9 mouse cellular contexts compared by ENCODE assay signal in the genomic region with DNA sequence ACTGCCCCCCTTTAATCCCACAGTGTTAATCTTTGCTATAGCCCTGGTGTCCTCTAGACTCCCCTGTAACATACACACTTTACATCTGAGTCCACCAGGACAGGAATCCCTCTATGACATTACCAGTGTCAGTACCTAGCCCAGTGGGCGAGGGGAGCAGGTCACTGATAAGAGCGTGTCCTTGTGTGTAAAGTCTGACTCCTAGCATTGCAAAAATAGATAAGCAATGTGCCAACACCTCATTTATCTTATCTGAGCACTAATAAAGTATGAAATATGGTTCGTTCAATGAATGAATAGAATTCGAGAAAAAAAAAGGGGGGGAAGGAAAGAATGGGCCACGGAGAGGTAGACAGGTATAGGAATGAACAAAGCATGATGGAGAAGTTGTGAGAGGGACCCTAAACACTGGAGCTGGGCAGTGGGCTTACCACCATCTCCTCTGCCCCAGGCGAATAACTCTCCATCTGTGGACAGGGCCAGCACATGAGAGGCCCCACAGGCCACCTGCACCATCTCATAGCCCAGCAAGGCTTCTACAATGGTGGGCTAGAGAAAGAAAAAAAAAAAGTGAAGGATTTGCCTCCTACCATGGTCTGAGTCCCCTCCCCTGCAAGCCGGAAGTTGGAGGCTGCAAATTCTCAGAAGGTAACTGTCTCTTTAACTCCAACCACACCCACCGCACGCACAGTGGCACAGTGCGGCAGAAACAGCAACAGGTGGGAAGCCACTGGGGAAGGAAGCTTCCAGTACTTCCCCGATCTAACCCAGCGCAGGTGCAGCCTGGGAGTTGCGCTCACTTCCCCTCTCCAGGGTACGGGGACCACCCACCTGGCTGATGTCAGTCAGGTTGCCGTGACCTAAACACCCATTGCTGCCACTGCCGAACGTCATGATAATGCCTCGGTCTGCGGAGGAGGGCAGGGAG. TPM values are rescaled to one million over a fixed set of nuclear protein-coding genes. Genes with fewer than 3 reads are reported as not detected.
A peak's percentile ranks its signal among the peaks of the same experiment; 100 is the strongest.
DNase-seq lines count a peak whose midpoint lies in the region; ATAC-seq and TF ChIP-seq lines count a peak whose summit lies in the region.
"Had no signal": no experiment of that assay in that cellular context is flagged by ENCODE, and none has a peak within 500 bp of the region (broad histone marks: within the 10 kb centered on the region; RNA-seq: fewer than 3 reads in every experiment).

No protein-coding gene starts in this region.

- peak; percentile 41; the same call in 1 of the 2 replicates for TF ChIP-seq POLR2A in CH12.LX (IDR thresholded peaks at IDR 0.05; ENCODE audit: low read depth, low read length)

- peaks cover 13% of the 10 kb centered on the region for H3K79me2 ChIP-seq in CH12.LX (replicated peaks; ENCODE audit: control insufficient read depth, extremely low read depth, insufficient read depth, poor library complexity, severe bottlenecking)

- H3K4me3 ChIP-seq in CH12.LX (replicated peaks in 1 of 3; ENCODE audit: low read depth in 2 of 3, low read length in 2 of 3, poor library complexity in 1 of 3) = peak overlapping the region; percentile 3 to 48 (median 12)
- peak overlapping the region; percentile 41 for H3K4me3 ChIP-seq in liver, embryonic 11.5 days (ENCODE audit: low read depth, low read length)
- H3K4me3 ChIP-seq in neural tube, embryonic 15.5 days (replicated peaks) = no peak overlapping the region
- H3K4me3 ChIP-seq: limb, embryonic 13.5 days had no signal

- DNase-seq in CH12.LX (ENCODE audit: extremely low read depth) (peak; percentile 77), R1 (ENCODE audit: low read depth, low spot score) (peak; percentile 66)
- no peak for DNase-seq in liver, embryonic 11.5 days (ENCODE audit: low spot score)
- peak; percentile 78 to 81 for DNase-seq in spleen, postnatal 36 days (ENCODE audit: low spot score in 2 of 2)
- DNase-seq in urinary bladder, adult 18-20 months (ENCODE audit: low spot score in 2 of 2) = no peak
- DNase-seq in heart, postnatal 4 days = no peak
- DNase-seq: cerebellum, adult 2 months had no signal

- dilution Hi-C loops in CH12.LX (cut with MboI; ENCODE audit: extremely low pct_ligation_motif_present, extremely low pct_unique_long_range_greater_than_20kb, low sequenced_read_pairs) = no loop called here

- in situ Hi-C loops in CH12.LX (cut with MboI; ENCODE audit: low pct_ligation_motif_present, low pct_unique_long_range_greater_than_20kb, low sequenced_read_pairs) = no loop called here

- H3K9me3 ChIP-seq in CH12.LX (replicated peaks; ENCODE audit: low read length) = peaks cover 2% of the 10 kb centered on the region
- H3K9me3 ChIP-seq in liver, embryonic 11.5 days (ENCODE audit: control insufficient read depth, low read length) = no peaks in the 10 kb centered on the region
- no peaks in the 10 kb centered on the region for H3K9me3 ChIP-seq in neural tube, embryonic 15.5 days (replicated peaks)
- H3K9me3 ChIP-seq: limb, embryonic 13.5 days had no signal

- peak; percentile 63 for TF ChIP-seq EP300 in CH12.LX (IDR thresholded peaks at IDR 0.05; ENCODE audit: low read length)

- no peak; the same call in 1 of the 2 replicates for TF ChIP-seq RAD21 in CH12.LX (IDR thresholded peaks at IDR 0.05; ENCODE audit: low read depth, low read length)

- H3K4me1 ChIP-seq in CH12.LX (ENCODE audit: control insufficient read depth in 1 of 2, insufficient read depth in 2 of 2) = peaks cover 11 to 55% of the 10 kb centered on the region in 2 experiments
- H3K4me1 ChIP-seq in liver, embryonic 11.5 days (replicated peaks; ENCODE audit: control insufficient read depth, insufficient read depth, low read length) = peaks cover 39% of the 10 kb centered on the region
- H3K4me1 ChIP-seq in neural tube, embryonic 15.5 days = peaks cover 12% of the 10 kb centered on the region

- TF ChIP-seq CTCF in CH12.LX (conservative IDR thresholded peaks at IDR 0.05 in 1 of 2, IDR thresholded peaks at IDR 0.05 in 1 of 2; ENCODE audit: low read depth in 2 of 2, low read length in 2 of 2) = no peak

- peak overlapping the region; percentile 14 for H3K4me2 ChIP-seq in CH12.LX (ENCODE audit: insufficient read depth, low read depth, poor library complexity, severe bottlenecking)
- H3K4me2 ChIP-seq in liver, embryonic 11.5 days = peak overlapping the region; percentile 62
- H3K4me2 ChIP-seq in neural tube, embryonic 15.5 days = no peak overlapping the region
- H3K4me2 ChIP-seq: limb, embryonic 13.5 days had no signal

- ATAC-seq in liver, embryonic 11.5 days (replicated peaks; ENCODE audit: low FRiP score) = peak; percentile 57
- no peak for ATAC-seq in neural tube, embryonic 15.5 days (ENCODE audit: low FRiP score)

- peak overlapping the region; percentile 7; the same call in 1 of the 2 replicates for H3K9ac ChIP-seq in CH12.LX (ENCODE audit: insufficient read depth, low read depth)
- peak overlapping the region; percentile 60 for H3K9ac ChIP-seq in liver, embryonic 11.5 days (ENCODE audit: low read depth, low read length)
- no peak overlapping the region for H3K9ac ChIP-seq in neural tube, embryonic 15.5 days (replicated peaks)
- H3K9ac ChIP-seq: limb, embryonic 13.5 days had no signal

- peak overlapping the region; percentile 21 for H3K27ac ChIP-seq in CH12.LX (ENCODE audit: insufficient read depth, low read depth)
- peak overlapping the region; percentile 85 for H3K27ac ChIP-seq in liver, embryonic 11.5 days (ENCODE audit: low read depth, low read length)
- no peak overlapping the region for H3K27ac ChIP-seq in neural tube, embryonic 15.5 days (replicated peaks)
- H3K27ac ChIP-seq: limb, embryonic 13.5 days had no signal

- H3K27me3 ChIP-seq in CH12.LX (replicated peaks) = no peaks in the 10 kb centered on the region
- H3K27me3 ChIP-seq in liver, embryonic 11.5 days (replicated peaks; ENCODE audit: control insufficient read depth, insufficient read depth, low read length) = no peaks in the 10 kb centered on the region
- no peaks in the 10 kb centered on the region for H3K27me3 ChIP-seq in neural tube, embryonic 15.5 days (replicated peaks)
- H3K27me3 ChIP-seq: limb, embryonic 13.5 days had no signal

- WGBS in liver, embryonic 11.5 days = 33% methylated on average over 19 of the region's 19 CpGs
- 60% methylated on average over 19 of the region's 19 CpGs for WGBS in neural tube, embryonic 15.5 days

- peaks cover 0 to 37% of the 10 kb centered on the region in 2 experiments for H3K36me3 ChIP-seq in CH12.LX (replicated peaks in 1 of 2; ENCODE audit: control insufficient read depth in 1 of 2, insufficient read depth in 1 of 2, low read length in 1 of 2)
- peaks cover 3% of the 10 kb centered on the region; the same call in 1 of the 2 replicates for H3K36me3 ChIP-seq in liver, embryonic 11.5 days (ENCODE audit: control insufficient read depth, insufficient read depth, low read length)
- no peaks in the 10 kb centered on the region for H3K36me3 ChIP-seq in neural tube, embryonic 15.5 days

TF ChIP-seq in CH12.LX, 34 proteins besides CTCF, POLR2A, EP300 and RAD21 (continues in another document):
- peak; percentile 72 for TF ChIP-seq ETS1 (conservative IDR thresholded peaks at IDR 0.05; ENCODE audit: low read depth, low read length)
- peak; percentile 64 for TF ChIP-seq MEF2A (IDR thresholded peaks at IDR 0.05; ENCODE audit: borderline replicate concordance, low read depth, low read length)
- TF ChIP-seq RCOR1 (conservative IDR thresholded peaks at IDR 0.05; ENCODE audit: low read depth, low read length) = peak; percentile 78
- TF ChIP-seq POLR2AphosphoS2 (IDR thresholded peaks at IDR 0.05; ENCODE audit: low read depth, low read length) = no peak
- peak; percentile 89 for TF ChIP-seq TCF12 (IDR thresholded peaks at IDR 0.05; ENCODE audit: low read depth, low read length)
- no peak for TF ChIP-seq ZC3H11A (IDR thresholded peaks at IDR 0.05; ENCODE audit: low read depth, low read length)
- TF ChIP-seq SIN3A (IDR thresholded peaks at IDR 0.05; ENCODE audit: low read length) = peak; percentile 90
- no peak for TF ChIP-seq JUND (conservative IDR thresholded peaks at IDR 0.05; ENCODE audit: low read depth, low read length)

RNA-seq across cellular contexts. Expression of gene Traf4, which starts 3.4 kb away (rescaled TPM):
- 47.9 and 55.9 TPM in 2 replicates for total RNA-seq in CH12.LX (2012; rRNA removed)
- 17.1 and 20.8 TPM in 2 replicates for total RNA-seq in CH12.LX (2014; rRNA removed)
- 52.9 and 68.7 TPM in 2 replicates for polyA plus RNA-seq in CH12.LX (2012; ENCODE audit: insufficient read length, low read depth)
- 53.8 and 57.6 TPM in 2 replicates for polyA plus RNA-seq in liver, embryonic 11.5 days (2014; fragmentation: Nextera tagmentation; extraction: Ambion mirVana)
- total RNA-seq in heart, postnatal 4 days (2021) = 10 to 100 TPM; 25.8 to 27.5 TPM
- polyA plus RNA-seq in neural tube, embryonic 15.5 days (2015; fragmentation: Nextera tagmentation; extraction: Ambion mirVana) = 82.1 and 85.4 TPM in 2 replicates

RNA-seq across cellular contexts. Expression of gene Nek8, which starts 7.7 kb away (rescaled TPM):
- total RNA-seq in CH12.LX (2012; rRNA removed) (6.7 and 7.4 TPM in 2 replicates), CH12.LX (2014; rRNA removed) (6.1 and 7.1 TPM in 2 replicates)
- 8.3 and 9.9 TPM in 2 replicates for polyA plus RNA-seq in CH12.LX (2012; ENCODE audit: insufficient read length, low read depth)
- 13.1 and 14.3 TPM in 2 replicates for polyA plus RNA-seq in liver, embryonic 11.5 days (2014; fragmentation: Nextera tagmentation; extraction: Ambion mirVana)
- total RNA-seq in heart, postnatal 4 days (2021) = 1 to 10 TPM; 7.7 to 8.6 TPM
- polyA plus RNA-seq in neural tube, embryonic 15.5 days (2015; fragmentation: Nextera tagmentation; extraction: Ambion mirVana) = 7.0 and 9.7 TPM in 2 replicates

RNA-seq across cellular contexts. Expression of gene Tlcd1, which starts 7.7 kb away (rescaled TPM):
- total RNA-seq in CH12.LX (2012; rRNA removed) (16.4 and 20.3 TPM in 2 replicates), CH12.LX (2014; rRNA removed) (18.2 and 20.3 TPM in 2 replicates)
- 15.6 and 19.1 TPM in 2 replicates for polyA plus RNA-seq in CH12.LX (2012; ENCODE audit: insufficient read length, low read depth)
- polyA plus RNA-seq in liver, embryonic 11.5 days (2014; fragmentation: Nextera tagmentation; extraction: Ambion mirVana) = 52.5 and 57.5 TPM in 2 replicates
- total RNA-seq in heart, postnatal 4 days (2021) = 1 to 10 TPM; 8.4 to 9.8 TPM
- 19.3 and 20.0 TPM in 2 replicates for polyA plus RNA-seq in neural tube, embryonic 15.5 days (2015; fragmentation: Nextera tagmentation; extraction: Ambion mirVana)

RNA-seq across cellular contexts. Expression of gene Rpl23a, which starts 14.6 kb away (rescaled TPM):
- total RNA-seq in CH12.LX (2012; rRNA removed) (3,714 and 3,939 TPM in 2 replicates), CH12.LX (2014; rRNA removed) (3,235 and 3,361 TPM in 2 replicates)
- 2,992 and 3,119 TPM in 2 replicates for polyA plus RNA-seq in CH12.LX (2012; ENCODE audit: insufficient read length, low read depth)
- polyA plus RNA-seq in liver, embryonic 11.5 days (2014; fragmentation: Nextera tagmentation; extraction: Ambion mirVana) = 1,588 and 1,766 TPM in 2 replicates
- total RNA-seq in heart, postnatal 4 days (2021) = 1,000 to 10,000 TPM; 1,082 to 1,148 TPM
- 774 and 869 TPM in 2 replicates for polyA plus RNA-seq in neural tube, embryonic 15.5 days (2015; fragmentation: Nextera tagmentation; extraction: Ambion mirVana)

RNA-seq across cellular contexts. Expression of gene Rab34, which starts 19.4 kb away (rescaled TPM):
- 0.17 and 0.25 TPM in 2 replicates for total RNA-seq in CH12.LX (2012; rRNA removed)
- total RNA-seq in CH12.LX (2014; rRNA removed) = 0.50 TPM in 1 of 2 replicates, not detected in the other
- 0.49 and 1.4 TPM in 2 replicates for polyA plus RNA-seq in CH12.LX (2012; ENCODE audit: insufficient read length, low read depth)
- polyA plus RNA-seq in liver, embryonic 11.5 days (2014; fragmentation: Nextera tagmentation; extraction: Ambion mirVana) = 42.6 and 45.3 TPM in 2 replicates
- 10 to 100 TPM; 25.2 to 28.0 TPM for total RNA-seq in heart, postnatal 4 days (2021)
- polyA plus RNA-seq in neural tube, embryonic 15.5 days (2015; fragmentation: Nextera tagmentation; extraction: Ambion mirVana) = 66.1 and 71.0 TPM in 2 replicates

Comparison
In these comparisons a context has a peak if more than half of its experiments do, and no peak if none do; other contexts are left out.
1. DNase-seq: peak in CH12.LX (single experiment), R1 (single experiment) and spleen, postnatal 36 days (2 of 2); none in liver, embryonic 11.5 days (single experiment), urinary bladder, adult 18-20 months (0 of 2) and heart, postnatal 4 days (single experiment).